Mouse (Mus musculus): ENCODE measurements around the gene Prkar2b.

Prkar2b gene

DNA sequence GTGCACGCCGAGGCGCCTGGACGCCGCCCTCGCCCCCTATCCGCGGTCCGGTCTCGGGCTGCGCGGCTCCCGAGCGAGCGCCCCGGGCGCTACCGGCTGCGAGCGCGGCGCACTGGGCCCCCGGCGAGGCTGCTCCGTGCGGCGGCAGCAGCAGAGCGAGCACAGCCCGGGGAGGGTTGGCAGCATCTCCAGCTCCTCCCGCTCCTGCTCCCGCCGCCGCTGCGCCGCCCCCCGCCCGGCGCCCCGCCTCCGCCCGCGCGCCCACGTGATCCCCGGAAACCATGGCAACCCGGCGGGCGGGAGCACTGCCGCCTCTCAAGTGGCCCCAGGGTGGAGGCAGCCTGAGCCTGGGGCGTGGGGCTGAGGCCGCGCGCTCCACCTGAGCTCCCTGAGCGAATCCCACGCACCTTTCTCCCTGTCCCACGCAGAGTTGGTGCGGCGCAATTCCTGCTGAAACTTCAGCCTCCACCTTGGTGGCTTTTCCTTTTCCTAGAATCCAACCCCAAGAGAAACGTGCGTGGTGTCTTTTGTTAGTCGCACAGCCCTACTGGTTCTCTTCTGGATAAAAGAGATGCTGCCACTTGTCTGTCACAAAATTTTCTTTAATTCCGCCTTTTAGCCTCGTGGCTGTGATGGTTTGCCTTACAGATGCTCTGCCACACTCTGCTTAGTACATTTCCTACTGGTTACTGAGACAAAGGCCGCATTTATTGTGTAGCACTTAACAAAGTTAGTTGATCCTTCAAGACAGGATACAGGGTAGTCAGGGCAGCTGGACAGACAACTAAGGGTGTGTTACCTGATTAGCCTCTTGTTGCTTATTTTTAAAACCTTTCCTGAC, at the start of gene Prkar2b:
Prkar2b (minus strand) TSS at position 207 of the 841 bp plus-strand sequence.
- peak; percentile 78 for DNase-seq (ENCODE audit: low spot score)

- DNase-seq (ENCODE audit: low spot score): no peak
Observed at GRCm38 (mm10) chr12:32109201-32109600, 48.1 kb upstream of the Prkar2b start.

DNA sequence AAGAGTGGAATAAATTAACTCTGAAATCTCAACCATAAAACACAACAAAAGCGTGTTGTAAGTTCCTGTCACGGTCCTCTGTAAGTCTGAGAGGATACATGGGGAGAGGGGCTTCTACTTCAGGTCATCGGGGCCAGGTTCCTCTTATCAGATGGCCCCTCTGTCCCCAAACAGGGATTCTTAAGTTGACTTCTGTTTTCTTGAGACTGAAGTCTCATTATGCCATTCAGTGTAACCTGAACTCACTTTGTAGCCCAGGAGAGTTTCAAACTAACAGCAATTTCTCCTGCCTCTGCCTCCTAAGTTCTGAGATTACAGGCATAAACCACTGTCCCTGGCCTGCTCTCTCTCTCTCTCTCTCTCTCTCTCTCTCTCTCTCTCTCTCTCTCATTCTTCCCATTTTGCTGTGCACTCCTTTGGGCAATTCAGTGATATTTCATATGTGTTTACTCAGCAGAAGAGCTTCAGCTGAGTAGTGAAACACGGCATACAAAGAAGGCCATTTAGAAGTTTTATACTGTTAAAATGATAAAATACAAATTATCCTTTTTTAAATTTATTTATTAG, 43.9 kb upstream of the Prkar2b start:
- DNase-seq (ENCODE audit: low spot score): no peak

- DNase-seq (ENCODE audit: low spot score): no peak
Observed at GRCm38 (mm10) chr12:32104451-32104862, 43.4 kb upstream of the Prkar2b start.

- no peak for DNase-seq (ENCODE audit: low spot score)
Observed at GRCm38 (mm10) chr12:32101306-32101705, 40.2 kb upstream of the Prkar2b start.

DNA sequence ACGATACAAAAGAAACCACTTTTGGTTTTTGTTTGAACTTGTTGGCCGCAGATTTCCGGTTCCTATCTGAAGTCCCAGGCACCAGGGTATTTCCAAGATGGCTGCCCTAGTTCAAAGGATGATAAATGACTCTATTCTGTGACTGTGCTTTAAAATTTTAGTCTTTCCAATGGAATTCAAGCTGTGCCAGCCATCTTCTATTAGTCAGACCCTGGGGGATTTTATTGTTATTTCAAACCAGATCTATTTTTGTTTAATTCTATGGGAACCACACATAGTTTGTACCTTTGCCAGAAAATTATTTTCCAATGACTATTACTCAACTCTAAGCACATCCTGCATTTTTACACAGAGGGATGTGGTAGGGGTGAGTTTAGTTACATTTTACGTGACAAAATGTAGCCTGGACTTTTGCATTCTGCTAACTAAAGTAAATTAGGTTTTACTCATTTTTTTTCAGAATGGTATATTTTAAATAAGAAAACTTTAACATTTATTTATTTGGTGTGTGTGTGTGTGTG, 38.6 kb upstream of the Prkar2b start:
- DNase-seq (ENCODE audit: low spot score): no peak

GRCm38 (mm10) chr12:32098596-32098995, 37.5 kb upstream of the Prkar2b start:
- DNase-seq (ENCODE audit: low spot score): no peak

- no peak for DNase-seq (ENCODE audit: low spot score)
Observed at GRCm38 (mm10) chr12:32097107-32097506, 36.0 kb upstream of the Prkar2b start.

DNA sequence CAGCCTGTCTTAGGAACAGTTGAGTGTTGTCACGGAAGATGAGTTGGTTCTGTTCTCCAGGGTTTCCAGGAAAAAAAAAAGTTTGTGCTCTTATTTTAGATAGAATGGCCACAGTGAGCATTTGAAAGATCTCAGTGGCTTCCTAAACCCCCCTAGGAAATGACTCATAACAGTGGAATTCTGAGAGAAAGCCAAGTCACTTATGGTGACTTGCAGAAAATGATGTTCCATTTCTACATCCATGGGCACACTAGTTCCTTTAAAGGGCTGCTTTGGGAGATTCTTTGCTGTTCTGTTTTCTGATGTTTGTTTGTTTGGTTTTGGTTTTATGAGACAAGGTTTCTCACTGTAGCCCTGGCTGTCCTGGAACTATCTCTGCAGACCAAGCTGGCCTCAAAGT, 34.1 kb upstream of the Prkar2b start:
- no peak for DNase-seq (ENCODE audit: low spot score)

GRCm38 (mm10) chr12:32092452-32092851, 31.4 kb upstream of the Prkar2b start:
- no peak for DNase-seq (ENCODE audit: low spot score)

GRCm38 (mm10) chr12:32088566-32088965, 27.5 kb upstream of the Prkar2b start:
- DNase-seq (ENCODE audit: low spot score): no peak

- DNase-seq (ENCODE audit: low spot score): no peak
Observed at GRCm38 (mm10) chr12:32087339-32087738, 26.2 kb upstream of the Prkar2b start.

GRCm38 (mm10) chr12:32086874-32087273, 25.8 kb upstream of the Prkar2b start:
- no peak for DNase-seq (ENCODE audit: low spot score)

DNA sequence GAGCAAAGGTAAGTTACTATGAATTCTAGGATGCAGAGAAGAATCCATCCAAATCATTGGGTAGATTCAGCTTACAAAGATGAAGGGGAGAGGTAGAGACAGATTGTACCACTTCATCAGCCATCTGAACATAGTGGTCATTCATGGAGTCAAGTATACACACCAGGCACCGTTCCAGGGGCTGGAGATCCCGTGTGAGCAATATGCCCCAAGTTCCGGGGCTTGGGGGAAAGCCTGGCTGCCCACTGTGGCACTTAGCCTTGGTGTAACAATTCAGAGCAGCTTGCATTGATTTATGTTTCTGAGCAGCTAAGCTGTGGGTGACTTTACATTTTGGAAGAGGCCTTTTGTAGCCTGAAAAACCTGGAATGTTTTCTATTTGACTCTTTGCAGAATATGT, 24.8 kb upstream of the Prkar2b start:
- no peak for DNase-seq (ENCODE audit: low spot score)

DNA sequence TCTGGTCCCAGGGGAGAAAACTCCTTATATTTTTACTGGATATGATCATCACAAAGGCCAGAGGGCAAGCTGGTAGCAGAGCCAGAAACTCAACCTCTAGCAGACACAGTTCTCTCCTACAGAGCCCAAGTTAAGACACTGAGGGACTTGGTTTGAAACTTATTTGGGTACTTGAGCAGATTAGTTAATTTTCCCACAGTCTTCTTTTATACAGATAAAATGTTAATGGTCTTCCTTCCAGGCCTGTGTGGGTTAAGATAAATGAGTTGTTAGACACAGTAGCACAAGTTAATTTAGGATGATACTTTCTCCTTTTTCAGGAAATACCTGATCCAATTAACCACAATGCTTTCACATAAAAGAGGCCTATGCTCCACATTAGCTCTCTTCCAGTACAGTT, 24.1 kb upstream of the Prkar2b start:
- DNase-seq (ENCODE audit: low spot score): no peak

DNA sequence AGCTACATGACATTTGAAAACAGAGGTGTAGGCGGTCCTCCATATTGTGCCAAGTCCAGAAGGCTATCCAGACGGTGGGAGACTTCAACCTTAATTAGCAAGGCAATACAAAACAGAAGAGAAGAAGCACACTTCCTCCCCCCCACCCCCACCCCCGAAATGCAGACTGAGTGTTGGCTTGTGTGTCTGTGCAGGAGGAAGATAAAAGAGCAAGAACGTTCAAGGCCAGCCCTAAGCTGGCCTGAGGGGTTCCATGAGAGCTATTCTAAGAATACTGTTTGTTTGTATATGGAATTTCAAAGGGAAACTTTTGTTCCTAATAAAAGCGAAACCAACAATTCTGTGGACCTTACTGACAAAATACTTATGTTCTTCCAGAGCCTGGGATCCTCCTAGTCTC, 23.5 kb upstream of the Prkar2b start:
- no peak for DNase-seq (ENCODE audit: low spot score)

DNA sequence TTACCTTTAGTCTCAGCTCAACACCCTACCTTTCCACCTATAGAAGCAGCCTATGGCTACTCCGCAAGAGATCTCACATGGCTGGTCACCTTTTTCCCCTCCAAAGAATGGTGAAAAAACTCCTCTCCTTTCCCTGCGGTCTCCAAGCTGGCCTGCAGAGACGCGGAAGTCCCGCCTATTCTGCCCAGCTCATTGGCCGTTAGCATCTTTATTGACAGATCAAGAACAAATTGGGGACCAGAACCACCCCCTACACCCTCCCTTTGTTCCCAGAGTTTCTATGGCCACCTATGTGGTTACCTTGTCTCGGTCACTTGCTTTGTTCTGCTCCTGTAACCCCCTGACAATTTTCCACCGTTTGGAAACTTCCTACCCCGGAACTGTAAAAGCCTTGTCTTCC, 19.6 kb upstream of the Prkar2b start:
- DNase-seq (ENCODE audit: low spot score): no peak

- no peak for DNase-seq (ENCODE audit: low spot score)
Observed at GRCm38 (mm10) chr12:32077403-32077802, 16.3 kb upstream of the Prkar2b start.

DNA sequence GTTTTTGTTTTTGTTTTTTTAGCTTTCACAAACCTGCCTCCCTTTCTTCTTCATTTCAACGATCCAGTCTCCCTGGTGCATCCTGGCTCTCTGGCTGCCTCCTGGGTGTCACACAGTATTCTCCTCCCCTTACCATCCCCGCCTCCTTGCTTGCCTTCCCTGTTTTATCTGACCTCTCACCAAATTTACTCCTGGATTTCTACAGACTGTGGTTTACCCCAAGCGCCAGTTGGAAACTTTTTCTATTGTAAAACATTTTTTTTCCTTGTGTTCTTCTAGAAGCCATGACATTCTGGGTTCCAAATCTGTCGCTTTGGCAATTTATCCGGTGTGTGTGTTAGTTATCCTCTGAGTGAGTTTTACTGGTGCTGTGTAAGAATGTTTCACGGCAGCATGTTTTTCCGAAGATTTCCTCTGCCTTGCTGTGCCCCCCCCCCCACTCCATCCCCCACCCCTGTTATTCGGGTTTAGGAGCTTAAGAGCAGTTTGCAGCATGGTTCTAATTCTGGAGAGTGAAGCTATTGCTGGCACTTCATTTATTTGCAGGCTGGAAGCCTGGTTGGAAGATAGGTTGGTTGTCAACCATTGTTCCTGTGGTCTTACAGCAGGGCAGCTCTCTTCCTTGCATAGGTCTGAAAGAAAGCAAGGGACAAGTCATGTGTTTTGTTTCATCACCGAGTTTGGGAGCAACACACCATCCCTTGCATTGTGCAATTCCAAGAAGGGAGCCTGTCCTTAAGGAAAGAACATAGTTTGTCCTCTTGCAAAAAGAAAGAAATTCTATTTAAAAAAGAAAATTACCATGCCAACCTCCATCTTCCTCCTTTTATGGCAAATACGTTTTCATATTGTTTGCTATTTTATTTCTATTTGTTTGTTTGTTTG, 15.0 kb upstream of the Prkar2b start:
- no peak for DNase-seq (ENCODE audit: low spot score)

DNA sequence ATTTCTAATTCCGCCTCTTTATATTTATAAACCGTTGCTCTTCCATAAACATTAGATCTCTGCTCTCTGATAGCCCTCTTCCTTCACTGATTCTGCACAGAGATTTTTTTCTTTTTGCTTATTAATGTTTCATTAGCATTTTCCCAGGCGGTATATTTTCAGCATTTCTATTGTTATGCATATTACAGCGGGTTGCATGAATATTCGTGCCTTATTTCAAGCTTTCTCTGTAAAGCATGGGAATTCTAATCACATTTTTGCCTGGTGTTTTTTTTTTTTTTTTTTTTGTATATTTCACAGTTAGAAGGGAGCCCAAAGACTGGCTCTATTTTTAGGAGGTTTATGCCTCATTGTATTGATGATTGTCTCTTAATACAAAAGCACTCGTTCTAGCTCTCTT, 13.2 kb upstream of the Prkar2b start:
- no peak for DNase-seq (ENCODE audit: low spot score)

DNA sequence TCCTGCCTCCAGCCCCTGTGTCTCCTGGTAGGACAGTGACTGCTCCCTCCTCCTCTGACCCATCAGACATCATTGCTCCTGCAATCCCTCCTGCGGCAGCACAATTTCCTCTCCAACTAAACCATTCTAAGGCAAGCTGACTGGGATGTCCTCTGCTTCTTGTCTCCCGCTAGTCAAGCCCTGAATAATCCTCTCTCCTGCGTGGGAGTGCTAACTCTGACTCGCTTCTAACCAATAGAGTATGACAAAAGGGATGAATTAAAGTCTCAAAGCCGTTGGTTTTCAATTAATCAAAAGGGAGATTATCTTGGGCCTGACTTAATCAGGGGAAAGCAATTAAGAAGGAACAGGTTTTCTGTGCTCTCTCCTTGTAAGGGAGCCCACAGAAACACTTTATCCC, 4.9 kb upstream of the Prkar2b start:
- no peak for DNase-seq (ENCODE audit: low spot score)

- DNase-seq (ENCODE audit: low spot score): no peak
Observed at GRCm38 (mm10) chr12:32060247-32061089, 628 bp downstream of the Prkar2b start.
